Comparison of ENCODE assay signal across 1 mouse cellular context in genomic region chr7:5015118-5016001, GRCm38 (mm10).
TF ChIP-seq lines count a peak whose summit lies in the region.

Gene Gm44973 (plus strand): TSS chr7:5015496.

TF ChIP-seq in MEL, 35 proteins besides CTCF, POLR2A, EP300 and RAD21 (continued from another document):
- no peak for TF ChIP-seq RCOR1 (IDR thresholded peaks at IDR 0.05; ENCODE audit: low read depth, low read length)
- TF ChIP-seq ELF1 (IDR thresholded peaks at IDR 0.05; ENCODE audit: low read depth, low read length): peak; percentile 69
- 0 out of 2 replicates have a peak, but pooled peaks have one; percentile 14 for TF ChIP-seq MYC (IDR thresholded peaks at IDR 0.05; ENCODE audit: low read depth, low read length)
- TF ChIP-seq KAT2A (conservative IDR thresholded peaks at IDR 0.05; ENCODE audit: low read depth, low read length): no peak; the same call in 1 of the 2 replicates
- no peak for TF ChIP-seq USF1 (IDR thresholded peaks at IDR 0.05; ENCODE audit: low read depth, low read length)
- TF ChIP-seq POLR2AphosphoS5 (IDR thresholded peaks at IDR 0.05; ENCODE audit: borderline replicate concordance, low read depth, low read length): no peak
- no peak for TF ChIP-seq CHD2 (IDR thresholded peaks at IDR 0.05; ENCODE audit: low read length)
